Mouse (Mus musculus): ENCODE measurements around the gene Tmem44.

Gene Tmem44

DNA sequence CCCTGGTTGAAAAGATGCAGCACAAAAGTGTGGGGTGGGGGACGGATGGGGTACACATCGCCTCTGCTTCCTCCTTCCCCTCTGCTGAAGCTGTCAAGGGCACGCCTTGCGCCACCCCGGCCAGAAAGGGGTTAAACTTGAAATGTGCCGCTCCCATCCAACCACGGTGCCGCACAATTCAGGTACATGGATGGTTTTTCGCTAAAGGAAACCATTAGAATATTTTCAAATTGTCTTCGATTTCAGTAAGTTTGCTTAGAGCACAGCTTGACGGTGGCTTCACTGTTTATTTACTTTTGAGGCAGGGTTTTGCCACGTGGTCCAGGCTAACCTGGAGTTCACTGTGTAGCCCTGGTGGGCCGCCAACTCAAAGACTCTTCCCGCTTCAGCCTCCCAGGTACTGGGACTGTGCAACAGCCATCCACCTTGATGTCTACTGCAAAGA, at the start of gene Tmem44:
TSS of gene Tmem44 (minus strand) at position 95 of the 445 bp plus-strand sequence.
- DNase-seq: peak; percentile 82

DNA sequence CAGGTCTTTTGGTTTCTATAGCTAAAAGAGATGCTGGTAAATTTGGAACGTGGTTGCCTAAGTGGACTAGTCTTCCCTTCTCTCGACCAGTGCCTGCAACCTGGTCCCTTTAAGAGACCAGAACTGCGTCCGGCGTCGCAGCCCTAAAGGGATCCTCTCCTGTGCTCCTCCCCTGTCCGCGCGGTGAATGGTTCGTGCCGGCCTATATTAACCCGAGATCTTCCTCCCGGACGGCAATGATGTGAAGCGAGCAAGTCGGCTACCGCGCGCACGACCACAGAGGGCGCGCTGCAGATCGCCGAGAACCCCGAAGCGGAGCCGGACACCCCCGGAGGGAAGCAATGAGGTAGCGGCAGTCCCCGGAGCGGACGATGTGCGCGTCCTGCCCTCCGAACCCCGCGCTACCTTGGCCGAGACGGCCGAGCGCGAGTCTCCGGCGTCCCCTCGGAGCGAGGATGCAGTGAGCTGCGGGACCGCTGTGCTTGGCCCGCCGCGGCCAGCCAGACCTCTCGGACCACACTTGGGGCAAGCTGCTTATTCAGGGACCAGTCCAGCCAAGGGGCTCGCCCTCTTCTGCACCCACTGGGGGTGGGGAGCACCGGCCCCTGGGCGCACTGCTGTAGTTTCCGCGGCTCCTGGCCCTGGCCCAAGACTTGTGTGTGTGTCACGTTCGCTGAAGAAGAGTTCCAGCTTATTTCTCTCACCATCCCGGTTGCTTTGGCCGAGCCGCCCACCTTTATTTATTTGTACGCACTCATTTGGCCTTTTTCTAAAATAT, 49.0 kb upstream of the Tmem44 start, which contains the start of gene Fam43a:
TSS of gene Fam43a (plus strand) at position 233 of the 778 bp plus-strand sequence.
- DNase-seq: peak; percentile 100

DNA sequence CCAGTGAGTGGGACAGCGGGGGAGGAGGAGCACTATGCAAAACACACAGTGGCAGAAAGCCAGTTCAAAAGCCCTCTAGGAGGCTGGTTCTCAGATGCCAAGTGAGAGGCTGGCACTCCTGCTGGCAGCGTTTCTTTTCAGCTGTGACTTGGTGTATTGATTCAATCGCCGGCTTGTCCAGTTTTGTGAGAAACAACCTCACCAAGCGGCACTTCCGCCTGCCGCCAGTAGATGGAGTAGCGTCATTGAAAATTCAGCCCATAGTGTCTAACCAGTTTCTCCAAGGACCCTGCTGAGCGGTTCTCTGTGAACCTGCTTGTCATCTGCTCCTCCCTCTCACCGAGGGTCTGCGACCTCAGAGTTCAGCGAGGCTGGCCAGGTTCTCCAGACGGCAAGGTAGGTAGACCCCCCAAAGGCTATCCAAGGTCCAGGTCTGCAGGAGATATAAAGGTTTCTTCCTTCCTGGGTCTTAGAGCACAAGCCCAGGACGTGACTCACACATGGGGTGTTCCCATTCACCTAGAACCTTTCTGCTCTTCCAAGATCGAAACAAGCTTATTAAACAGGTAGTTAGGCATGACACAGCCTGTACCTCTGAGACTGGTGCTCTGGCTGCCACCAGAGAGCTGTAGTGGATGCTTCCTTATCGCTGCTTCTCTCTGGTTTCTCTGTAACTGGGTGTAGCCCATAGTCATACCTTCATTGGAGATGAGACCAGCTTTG, 46.5 kb upstream of the Tmem44 start:
- DNase-seq: peak; percentile 97

DNA sequence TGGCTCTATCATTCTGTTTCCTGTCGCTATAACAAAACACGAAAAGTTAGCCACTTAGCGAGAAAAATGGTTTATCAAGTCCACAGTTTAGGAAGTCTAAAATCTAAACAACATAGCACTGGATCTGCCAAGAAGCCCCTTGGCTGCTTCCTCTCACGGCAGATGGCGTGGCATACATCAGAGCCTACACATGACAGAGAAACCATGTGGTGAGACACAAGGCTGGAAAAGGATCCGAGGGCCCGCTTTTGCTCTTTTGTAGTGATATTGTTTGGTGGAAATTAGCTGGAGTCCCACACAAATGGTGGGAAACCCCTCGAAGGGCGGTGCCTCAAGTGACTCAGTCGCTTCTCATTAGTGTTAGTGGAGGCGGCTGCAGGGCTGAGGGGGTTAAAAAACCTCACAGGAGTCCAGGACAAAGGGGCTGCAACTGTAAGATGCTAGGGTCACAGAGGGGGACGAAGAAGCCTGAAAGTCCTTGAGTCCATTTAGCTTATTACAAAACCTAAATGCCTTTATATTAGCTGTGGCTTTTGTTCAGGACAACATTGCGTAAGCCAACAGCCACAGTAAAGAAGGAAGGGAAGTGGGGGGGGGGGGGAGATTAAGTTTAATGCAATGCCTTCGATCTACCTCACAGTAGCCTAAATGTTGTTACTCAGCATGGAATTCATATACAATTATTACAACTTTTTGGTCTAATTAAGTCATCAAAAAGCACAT, 45.4 kb upstream of the Tmem44 start:
- peak; percentile 85 for DNase-seq

DNA sequence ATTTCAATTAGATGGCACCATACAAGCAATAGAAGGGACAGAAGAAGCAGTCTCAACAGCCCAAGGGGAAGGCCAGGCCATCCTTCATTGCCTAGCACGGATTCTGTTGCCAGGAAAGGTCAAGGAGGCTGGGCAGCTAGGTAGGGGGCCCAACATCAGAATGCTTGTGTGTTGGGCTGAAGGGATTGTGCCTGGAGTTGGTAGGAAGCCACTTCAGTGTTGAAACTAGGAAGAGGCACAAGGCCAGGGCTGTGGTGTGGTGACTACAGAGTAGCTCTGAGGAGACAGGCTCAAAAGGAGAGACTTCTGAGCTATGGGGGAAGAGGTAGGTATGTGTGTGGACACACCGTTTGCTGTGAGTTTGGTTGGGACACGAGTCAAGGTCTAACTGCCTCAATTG, 44.7 kb upstream of the Tmem44 start:
- DNase-seq: no peak

DNA sequence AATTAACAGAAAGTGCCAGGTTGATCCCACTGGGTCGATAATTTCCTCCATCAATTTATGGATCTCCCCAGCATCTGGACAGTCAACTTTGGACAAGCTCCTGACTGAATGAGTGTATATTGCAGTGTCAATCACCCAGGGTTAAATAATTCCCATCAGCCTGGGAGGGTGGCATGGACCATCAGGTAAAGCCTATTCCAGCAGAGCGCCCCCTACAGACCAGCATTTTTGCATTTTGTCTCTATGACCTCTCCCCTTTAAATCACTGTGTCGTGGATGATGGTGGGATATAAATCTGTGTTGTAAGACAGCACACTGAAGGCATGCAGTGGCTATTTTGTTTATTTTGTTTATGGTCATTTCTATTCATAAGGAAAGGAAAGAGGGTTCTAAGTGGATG, 41.3 kb upstream of the Tmem44 start:
- DNase-seq: no peak

DNA sequence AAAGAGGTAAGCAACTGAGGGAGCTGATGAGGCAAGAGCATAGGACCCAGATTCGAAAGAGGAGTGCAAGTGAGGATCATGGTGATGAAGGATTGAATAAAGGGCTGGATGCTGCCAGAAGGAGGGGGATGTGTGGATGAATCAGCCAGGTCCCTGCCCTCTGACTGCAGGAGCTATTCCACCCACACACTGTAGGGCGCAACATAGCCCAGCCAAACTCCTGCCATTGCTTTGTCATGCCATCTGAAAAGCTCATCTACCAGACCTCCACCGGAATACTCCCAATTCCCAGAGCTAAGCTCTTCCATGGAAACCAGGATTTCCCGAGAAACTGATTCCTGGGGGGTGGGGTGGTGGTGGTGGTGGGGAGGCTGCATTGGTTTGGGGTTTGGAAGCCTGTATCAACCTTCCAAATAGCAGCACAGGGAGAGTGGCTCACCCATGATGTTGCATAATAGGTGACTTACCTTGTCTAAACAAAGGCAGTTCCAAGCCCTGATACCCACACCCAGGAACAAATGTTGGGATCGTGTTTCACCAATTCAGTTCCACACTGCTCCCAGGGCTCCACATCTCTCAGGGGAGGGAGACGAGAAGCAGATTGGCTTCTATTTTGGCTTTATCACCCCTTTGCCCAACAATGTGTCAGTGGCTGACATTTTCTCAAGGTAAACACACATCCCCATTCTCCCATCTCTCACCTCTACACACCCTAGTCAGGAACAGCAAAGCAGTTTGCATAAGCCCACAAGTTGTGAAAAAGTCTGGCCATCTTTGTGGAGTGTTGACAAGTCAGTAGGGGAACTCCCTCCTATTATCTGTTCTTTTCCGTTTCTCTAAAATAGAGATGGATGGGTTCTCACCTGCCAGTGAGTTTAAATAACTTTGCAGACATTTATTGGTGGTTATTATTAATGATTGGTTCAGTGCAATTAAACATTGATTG, 39.9 kb upstream of the Tmem44 start:
- DNase-seq: peak; percentile 93

DNA sequence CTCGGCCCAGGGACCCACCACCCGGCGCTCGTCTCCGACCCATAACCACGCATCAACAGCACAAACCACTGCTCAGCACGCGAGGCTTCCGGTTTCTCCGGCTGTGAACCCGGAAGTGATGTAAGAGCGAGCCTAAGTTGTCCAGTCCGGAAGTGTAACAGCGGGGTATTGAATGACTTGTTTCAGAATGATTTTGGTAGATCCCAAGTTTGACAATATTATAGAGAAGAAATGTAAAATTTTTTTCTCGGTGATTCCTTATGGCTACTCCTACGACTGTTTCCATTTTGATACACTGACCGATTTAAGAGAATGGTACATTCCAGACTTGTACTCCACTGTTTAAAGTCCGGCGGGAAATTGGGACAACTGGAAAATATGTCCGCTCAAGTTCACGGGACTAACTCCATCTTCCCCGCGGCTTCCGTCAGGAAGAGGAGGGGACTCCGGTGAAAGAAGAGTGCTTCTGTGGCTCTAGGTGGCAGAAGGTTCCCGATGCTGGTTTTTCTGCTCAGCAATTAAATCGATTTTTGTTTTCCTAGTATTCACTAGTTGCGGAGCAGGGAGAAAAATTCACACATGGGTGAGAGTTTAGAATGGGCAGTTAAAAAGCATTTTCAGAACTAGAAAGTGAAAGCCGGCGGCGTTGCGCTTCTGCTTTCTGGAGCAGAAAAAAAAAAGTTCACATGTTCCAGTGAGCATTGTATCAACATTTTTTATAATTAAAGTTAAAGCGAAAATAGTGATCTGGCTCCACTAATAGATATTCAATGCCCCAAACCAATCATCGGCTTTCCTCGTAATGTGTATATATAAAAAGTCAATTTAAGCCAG, 37.1 kb upstream of the Tmem44 start, which contains the start of gene Lsg1:
TSS of gene Lsg1 (minus strand) at position 99 of the 834 bp plus-strand sequence.
- DNase-seq: peak; percentile 98

DNA sequence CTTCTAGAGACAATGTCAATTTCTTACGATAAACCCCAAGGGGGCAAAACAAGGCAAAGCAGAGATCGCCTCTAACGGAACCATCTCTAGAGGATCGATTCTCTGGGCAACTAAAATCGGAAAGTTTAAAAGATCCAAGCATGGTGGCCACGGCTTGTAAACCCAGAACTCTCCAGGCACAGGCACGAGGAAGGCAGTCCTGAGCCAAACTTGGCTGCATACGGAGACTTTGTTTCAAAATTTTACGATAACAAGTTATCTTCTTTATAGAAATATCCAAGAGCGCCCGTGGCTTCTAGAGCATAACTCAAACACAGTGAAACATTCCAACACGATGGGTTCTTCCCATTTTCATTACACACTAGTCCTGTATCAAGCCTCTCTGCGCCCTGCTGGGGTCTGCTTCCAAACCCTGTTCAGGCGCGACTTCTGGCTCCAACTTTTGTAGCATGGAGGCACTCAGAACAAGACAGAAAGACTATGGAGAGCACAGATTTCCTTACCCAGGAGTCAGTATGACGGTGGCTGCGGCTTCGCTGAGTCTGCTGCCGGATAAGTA, 36.4 kb upstream of the Tmem44 start:
- no peak for DNase-seq

DNA sequence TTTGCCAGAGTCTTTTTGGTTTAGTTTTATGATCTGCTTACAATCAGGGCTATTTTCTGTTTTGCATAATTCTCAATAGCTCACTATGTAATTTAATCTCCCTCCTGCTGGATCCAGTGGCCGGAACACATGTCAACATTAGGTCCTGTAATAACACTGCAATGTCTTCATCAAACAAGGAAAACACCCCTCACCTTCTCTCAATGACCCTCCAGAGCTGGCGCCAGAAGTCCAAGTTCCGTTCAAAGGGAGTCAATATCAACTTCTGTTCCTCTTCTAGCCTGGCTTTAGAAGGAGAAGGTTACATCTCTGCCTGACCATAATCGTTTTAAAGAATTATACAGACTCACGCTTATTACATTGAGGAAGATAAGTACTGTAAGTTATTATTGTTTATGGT, 30.1 kb upstream of the Tmem44 start:
- DNase-seq: no peak

DNA sequence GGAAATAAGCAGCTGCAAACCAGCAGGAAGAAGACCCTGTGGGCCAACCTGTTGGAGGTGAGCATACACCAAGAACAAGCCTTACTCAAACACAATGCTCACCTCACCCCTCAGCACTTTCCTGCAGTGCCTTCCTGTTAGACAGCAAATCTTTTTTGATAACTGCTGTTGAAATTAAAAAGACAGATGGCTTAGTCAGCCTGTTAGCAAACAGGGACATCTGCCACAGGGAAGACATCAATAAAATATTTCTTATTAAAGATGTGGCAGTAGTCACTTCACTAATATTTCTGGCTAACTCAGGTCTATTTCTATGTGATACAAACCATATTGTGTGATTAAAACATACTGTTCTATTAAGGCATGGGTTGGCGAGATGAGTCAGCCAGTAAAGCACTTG, 25.8 kb upstream of the Tmem44 start:
- DNase-seq: no peak

DNA sequence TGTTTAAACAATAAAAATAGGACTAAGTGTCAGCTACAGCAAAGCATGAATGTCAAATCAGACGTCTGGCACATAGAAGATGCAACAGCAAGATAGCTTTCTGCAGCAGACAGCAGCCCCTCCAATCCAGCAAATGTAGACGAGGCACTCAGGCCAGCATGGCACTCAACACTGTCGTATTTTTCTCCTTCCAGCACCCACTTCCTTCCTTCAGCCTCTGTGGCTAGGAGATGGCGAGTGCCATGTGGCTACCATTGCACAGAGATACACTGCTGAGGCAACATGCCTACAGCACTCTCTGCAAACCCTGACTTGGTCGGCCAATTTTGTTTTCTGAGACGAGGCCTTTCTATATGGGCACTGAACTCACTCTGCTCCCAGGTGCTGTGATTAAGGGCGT, 25.2 kb upstream of the Tmem44 start:
- DNase-seq: no peak

DNA sequence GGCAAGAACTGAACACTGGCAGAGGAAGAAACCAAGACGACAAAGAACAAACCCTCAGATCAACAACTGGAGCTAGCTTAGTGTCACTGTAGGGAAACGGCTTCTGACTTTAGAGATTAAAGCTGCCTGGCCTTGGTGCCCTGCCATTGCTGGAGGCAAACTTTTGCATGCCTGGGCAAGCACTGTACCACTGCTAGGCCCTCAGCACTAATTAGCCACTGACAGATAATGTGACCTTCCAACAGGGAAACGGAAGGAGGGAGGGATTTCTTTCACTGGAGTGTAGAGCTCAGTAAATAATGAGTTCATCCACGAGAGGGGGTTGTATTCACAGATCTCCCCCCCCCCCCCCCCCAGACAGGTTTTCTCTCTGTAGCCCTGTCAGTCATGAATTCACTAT, 21.6 kb upstream of the Tmem44 start:
- DNase-seq: no peak

DNA sequence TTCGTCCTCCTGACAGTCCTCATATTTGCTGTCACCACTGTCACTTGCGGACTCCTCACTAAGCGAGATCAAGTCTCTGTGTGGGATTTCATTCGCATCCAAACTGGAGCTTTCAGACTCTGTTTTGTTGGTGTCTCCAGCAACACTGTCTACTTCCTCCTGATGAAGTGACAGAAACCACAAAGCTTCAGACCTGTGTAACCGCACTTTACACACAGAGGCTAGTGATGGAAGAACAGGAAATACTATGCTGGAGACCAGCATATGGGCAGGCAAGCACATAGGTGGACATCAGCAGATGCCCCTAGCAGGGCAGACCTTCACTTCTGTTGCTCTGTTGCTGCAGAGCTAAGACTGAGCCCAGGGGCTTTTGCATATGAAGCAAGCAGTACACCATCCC, 20.7 kb upstream of the Tmem44 start:
- DNase-seq: no peak

DNA sequence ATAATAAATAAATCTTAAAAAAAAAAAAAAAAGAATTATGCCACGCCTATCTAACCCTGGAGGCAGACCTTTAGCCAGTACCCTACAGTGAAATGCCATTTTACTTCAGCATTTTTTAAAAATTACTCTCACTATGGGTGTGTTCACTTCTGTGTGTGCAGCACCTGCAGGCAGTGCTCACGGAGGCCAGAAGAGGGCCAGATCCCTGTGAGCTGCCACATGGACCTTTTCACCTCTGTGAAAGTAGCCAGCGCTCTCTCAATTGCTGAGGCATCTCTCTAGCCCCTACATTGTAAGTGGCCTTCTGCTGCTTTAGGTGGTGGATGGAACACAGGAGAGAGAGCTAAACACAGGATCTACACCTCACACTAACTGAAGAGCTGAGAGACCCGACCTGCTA, 19.5 kb upstream of the Tmem44 start:
- DNase-seq: no peak

DNA sequence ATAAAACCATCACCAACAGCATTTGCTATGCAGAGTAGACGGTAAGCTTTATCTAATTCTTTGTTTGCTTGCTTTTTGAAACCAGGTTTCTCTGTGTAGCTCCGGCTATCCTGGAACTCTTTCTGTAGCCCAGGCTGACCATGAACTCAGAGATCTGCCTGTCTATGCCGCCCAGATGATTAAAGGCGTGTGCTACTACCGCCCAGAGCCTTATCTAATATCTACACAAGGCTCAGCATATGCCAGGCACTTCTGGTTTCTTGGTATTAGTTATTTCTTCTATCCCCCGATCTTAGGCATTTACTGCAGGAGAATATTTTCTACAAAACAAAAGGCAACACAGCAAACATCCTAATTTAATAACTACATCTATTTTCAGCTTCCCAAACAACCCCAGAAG, 15.0 kb upstream of the Tmem44 start:
- DNase-seq: no peak

DNA sequence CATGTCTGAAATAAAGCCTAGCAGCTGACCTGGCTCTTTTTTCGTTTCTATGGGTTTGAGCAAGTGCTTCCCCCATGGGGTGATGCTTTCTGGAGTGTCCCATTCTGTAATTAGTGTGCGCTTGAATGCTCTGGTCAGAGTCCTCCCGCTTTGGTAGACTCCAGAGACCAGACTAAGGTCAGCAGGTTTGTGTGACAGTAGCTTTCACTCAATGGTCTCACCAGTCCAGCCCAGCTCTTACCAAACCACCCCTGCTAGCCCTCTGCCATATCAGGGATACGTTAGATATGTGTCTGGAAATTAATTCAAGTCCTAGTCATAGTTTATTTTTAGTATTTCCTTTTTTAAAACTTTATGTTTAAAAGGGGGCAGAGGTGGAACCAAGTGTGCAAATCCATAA, 10.0 kb upstream of the Tmem44 start:
- DNase-seq: no peak

DNA sequence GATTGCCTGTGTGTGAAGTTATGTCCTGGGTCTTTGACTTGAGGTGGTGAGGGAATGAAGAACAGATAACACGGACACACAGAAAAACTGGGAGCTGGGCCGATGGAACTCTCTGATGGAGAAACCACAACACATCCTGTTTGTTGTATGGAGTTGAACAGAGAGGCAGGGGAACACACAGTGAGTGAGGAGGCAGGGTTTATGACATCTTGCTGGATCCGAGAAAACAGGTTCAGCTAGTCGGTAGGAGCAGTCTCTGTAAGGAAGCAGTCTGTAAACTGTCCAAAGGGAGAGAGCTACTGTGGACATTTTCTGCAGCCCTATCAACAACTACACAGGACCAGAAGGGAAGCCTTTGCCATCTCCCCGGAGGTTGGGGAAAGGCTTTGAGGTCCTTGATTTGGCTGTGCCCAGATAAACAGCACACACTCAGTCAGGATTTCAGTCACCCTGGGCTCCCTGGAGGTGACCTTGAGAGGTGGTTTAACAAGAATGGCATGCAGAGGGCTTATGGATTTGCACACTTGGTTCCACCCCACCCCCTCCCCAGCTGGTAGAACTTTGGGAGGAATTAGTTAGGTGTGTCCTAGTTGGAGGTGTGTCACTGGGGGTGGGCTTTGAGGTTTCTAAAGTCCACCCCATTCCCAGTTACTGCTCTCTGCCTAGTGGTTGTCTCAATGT, 8.8 kb upstream of the Tmem44 start:
- no peak for DNase-seq

DNA sequence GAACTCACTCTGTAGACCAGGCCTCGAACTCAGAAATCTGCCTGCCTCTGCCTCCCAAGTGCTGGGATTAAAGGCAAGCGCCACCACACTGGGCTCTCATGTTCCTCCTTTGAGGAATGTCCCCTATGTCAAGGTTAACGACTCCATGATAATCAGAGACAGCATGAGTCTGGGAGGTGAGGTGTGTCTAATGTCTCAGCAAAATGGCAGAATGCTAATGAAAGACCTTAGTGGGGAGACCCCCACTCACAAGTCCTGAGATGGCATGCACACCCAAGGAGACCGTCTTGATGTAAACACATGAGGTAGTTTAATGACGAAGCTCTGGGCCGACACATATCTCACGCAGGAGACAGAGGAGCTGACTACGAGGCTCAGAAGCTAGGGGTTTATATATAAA, 3.5 kb upstream of the Tmem44 start:
- DNase-seq: peak; percentile 81

DNA sequence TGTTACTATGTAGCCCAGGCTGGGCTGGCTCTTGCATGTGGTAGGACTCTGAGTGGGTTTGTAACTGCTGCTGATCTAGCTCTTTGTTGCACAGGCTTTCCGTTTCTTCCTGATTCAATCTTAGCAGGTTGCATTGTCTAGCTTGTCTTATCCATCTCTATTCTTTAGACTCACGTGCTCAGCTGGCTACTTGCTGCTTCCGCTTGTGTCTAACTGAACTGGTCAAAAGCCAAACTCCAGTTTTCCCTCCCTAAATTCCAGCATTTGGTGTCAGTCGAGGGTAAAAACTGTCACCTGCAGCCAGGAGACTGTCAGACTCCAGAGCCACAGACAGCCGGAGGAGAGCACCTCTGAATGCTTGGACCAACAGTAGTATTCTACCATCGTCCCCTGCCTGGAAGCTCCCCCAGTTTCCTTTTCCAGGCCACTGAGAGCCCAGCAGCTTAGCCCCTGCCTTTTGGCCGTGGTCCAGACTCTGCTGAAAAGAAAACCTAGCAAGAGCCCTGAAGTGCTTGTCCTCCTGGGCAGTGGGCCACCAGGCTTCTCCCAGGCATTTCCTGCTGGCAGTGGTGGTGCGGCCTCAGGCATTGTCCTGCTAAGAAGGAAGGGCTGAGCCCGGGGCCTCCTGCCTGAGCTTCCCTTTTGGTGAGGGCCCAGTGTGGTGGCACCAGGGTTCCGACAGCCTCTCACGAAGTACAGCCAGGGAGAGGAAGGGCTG, 2.1 kb upstream of the Tmem44 start:
- peak; percentile 99 for DNase-seq

All from heart, adult 11 months (tissue).